Mouse (Mus musculus) splenic B cell, adult 2 months (primary cell): ENCODE measurements around the gene 2310022A10Rik.

ENCODE experiments used
- DNase-seq: peaks from one replicate; pipeline ENCODE4 v3.0.0-alpha.2; 2011; ENCODE audit warnings: low read depth, low spot score
- H3K27me3 ChIP-seq: 2 replicates; pipeline ENCODE4 v1.6.1; 2012; ENCODE audit warnings: mild to moderate bottlenecking, low read length, moderate library complexity, mixed read lengths; ENCODE audit not compliant: control insufficient read depth, poor library complexity, insufficient read depth, severe bottlenecking
- H3K36me3 ChIP-seq: 2 replicates; pipeline ENCODE4 v1.6.1; 2012; ENCODE audit warnings: mild to moderate bottlenecking, low read length, moderate library complexity, mixed read lengths; ENCODE audit not compliant: control insufficient read depth, poor library complexity, insufficient read depth, severe bottlenecking

The 2310022A10Rik gene

GRCm38 (mm10) chr7:27591266-27592216, 38.5 kb downstream of the 2310022A10Rik start, which contains the start of gene Akt2:
Gene Akt2 (plus strand): TSS chr7:27591552.
- no peaks in the 10 kb centered on the region for H3K27me3 ChIP-seq
- peak; percentile 98 for DNase-seq
- H3K36me3 ChIP-seq = no peaks in the 10 kb centered on the region

- H3K27me3 ChIP-seq = no peaks in the 10 kb centered on the region
- DNase-seq = peak; percentile 57
- no peaks in the 10 kb centered on the region for H3K36me3 ChIP-seq
These were observed 39.3 kb downstream of the 2310022A10Rik start for GRCm38 (mm10) chr7:27592217-27592929.

DNA sequence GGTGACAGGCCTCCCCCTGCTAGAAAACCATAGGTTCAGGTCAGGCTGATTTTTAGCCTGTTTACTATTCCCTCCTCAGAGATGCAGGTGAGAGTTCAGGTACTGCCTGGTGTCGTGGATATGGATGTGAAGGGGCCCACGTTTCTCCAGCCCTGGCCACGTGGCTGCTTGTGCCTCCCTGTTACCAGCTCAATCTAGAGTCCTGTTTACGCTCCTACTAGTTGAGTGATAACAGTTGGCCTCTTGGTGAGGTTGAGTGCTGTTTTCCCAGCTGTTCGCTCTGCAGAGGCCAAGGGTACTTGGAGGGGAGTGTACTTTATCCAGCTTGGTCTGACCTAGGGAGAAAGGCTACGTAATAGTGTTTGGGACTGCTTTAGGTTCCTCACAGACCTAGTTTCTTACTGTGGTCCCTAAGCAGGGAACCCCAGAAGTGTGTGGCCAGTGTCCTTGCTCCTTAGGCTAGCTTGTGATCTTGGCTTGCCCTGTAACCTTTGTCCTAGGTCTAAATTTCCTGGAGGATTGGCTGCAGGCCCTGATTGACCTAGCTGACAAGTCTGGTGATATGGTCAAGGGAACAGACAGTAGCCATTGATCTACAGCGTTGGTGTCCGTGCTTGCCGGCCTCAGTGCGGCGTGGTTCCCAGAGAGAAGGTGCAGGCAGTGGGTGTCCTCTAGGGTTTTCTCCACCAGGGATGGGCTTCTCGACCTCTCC, 40.1 kb downstream of the 2310022A10Rik start:
- no peaks in the 10 kb centered on the region for H3K36me3 ChIP-seq
- no peak for DNase-seq
- H3K27me3 ChIP-seq = no peaks in the 10 kb centered on the region

DNA sequence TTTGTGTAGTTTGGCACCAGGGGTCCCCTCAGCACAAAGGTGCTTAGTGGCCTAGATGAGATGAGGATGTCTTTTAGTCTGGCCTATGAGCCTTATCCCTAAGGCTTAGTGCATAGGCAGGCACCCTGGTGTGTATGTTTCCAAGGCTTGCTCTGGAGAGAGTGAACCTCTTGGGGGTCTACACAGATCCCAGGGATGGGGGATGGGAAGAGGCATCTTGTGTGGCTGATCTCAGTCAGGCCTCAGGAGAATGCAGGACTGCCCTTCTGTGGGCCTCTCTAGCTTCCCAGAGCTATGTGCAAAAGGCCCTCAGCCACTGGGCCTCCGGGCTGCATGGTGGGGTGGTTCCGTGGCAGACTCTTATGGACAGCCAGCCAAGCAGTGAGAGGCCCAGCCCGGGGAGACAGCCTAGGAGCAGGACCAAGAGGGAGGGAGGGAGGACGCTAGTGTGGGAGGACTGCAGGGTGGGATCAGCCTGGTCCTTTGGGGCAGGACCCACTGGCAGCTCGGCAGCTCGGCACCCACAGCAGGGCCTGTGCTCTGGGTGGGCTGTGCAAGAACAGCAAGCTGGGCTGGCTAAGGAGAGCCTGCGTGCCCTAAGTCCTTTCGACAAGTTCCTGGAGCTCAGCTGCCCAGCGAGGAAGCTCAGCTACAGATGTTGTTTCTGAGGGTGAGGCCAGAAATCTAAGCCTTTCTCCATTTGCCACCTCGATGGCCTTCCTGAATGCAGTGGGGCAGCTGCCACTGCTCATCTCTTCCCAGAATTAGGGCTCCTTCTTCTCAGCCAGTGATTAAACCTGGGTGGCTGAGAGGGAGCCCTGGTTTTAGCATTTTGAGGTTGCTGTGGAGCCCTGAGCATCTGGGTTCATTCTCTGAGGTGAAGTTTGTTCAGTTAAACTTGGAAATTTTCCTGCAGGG, 43.8 kb downstream of the 2310022A10Rik start:
- H3K27me3 ChIP-seq = no peaks in the 10 kb centered on the region
- no peak for DNase-seq
- no peaks in the 10 kb centered on the region for H3K36me3 ChIP-seq

DNA sequence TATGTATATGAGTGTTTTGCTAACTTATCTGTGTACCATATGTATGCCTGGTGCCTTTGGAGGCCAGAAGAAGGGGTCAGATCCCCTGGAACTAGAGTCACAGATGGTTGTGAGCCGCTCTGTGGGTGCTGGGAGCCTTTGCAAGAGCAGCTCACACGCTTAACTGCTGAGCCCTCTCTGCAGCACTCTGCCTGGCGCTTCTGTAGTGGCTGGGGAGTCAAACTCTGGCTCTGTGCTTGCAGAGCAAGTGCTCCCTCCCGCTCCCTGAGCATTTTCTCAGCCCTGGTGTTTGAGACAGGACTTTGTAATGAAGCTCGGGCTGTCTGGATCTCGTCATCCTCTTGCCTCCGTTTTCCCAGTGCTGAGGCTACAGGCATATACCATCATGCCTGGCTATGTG, 45.0 kb downstream of the 2310022A10Rik start:
- DNase-seq = no peak
- no peaks in the 10 kb centered on the region for H3K36me3 ChIP-seq
- H3K27me3 ChIP-seq = no peaks in the 10 kb centered on the region

GRCm38 (mm10) chr7:27601628-27602027, 48.6 kb downstream of the 2310022A10Rik start:
- H3K27me3 ChIP-seq = no peaks in the 10 kb centered on the region
- no peaks in the 10 kb centered on the region for H3K36me3 ChIP-seq
- no peak for DNase-seq

DNA sequence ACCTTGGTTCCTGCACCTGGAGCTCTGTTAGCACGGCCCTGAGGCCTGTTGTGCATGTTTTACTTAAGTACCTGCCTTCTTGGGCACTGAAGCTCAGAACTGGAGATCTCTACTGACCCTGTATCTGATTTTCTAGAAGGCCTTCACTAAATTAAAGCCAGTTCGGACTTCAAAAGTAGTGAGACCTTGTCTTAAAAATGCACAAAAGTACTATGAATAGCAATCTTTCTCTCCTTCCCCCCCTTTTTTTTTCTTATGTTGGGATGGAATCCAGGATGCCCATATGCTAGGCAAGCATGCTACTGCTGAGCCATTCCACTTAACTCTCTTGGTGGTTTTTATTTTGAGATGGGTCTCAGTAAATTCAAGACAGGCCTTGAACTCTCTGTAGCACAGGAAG, 49.1 kb downstream of the 2310022A10Rik start:
- Histone ChIP-seq H3K27me3 (no peaks in the 10 kb centered on the region), H3K36me3 (no peaks in the 10 kb centered on the region)
- no peak for DNase-seq

DNA sequence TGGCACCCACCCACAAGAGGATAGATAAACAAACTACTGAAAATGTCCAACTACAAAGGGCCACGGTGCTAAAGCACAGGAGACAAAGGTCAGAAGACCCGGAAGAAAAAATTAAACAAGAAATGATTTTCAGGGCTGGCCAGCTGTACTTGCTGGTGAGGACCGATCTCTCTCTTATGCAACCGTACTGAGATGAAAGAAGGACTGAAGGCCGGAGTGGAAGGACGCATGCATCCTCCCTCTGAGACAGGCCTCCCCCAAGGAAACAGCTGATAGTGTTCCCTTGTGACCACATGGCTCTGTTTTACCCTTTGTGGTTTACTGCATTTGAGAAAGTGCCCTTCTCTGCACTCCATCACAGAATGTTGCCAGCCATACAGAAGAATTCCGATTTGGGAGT, 49.8 kb downstream of the 2310022A10Rik start:
- Histone ChIP-seq H3K36me3 (no peaks in the 10 kb centered on the region), H3K27me3 (no peaks in the 10 kb centered on the region)
- no peak for DNase-seq

DNA sequence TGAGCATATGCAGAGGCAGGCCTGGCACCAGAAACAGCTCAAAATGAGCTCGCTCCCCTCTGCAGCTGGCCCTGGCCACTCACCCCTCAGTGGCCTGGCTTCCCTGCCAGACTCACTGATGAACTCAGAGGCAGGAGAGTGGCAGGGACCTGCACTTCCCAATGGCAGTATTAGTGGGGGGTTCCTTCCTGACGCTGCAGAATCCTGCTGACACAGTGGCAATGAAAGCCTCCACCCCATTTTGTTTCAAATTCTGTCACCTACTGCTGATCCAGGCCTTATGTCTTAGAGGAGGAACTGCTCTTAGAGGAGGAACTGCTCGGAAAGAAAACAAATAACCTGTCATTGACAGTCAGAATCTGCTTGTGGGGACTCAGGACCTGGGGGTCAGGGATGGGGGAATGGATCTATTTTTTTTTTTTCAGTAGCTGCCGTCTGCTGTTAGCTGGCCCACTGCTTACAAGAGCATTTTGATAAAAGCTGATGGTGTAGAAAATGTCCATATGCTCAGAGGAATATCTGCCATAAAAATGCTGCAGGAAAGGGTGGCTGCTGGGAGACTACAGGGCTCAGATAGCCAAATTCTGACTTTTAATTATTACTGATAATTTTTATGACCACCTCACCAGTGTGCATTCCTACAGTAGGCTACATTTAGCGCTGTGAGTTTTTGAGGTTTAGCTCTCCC, 51.8 kb downstream of the 2310022A10Rik start:
- no peaks in the 10 kb centered on the region; the same call in 1 of the 2 replicates for H3K36me3 ChIP-seq
- DNase-seq = no peak
- no peaks in the 10 kb centered on the region for H3K27me3 ChIP-seq

DNA sequence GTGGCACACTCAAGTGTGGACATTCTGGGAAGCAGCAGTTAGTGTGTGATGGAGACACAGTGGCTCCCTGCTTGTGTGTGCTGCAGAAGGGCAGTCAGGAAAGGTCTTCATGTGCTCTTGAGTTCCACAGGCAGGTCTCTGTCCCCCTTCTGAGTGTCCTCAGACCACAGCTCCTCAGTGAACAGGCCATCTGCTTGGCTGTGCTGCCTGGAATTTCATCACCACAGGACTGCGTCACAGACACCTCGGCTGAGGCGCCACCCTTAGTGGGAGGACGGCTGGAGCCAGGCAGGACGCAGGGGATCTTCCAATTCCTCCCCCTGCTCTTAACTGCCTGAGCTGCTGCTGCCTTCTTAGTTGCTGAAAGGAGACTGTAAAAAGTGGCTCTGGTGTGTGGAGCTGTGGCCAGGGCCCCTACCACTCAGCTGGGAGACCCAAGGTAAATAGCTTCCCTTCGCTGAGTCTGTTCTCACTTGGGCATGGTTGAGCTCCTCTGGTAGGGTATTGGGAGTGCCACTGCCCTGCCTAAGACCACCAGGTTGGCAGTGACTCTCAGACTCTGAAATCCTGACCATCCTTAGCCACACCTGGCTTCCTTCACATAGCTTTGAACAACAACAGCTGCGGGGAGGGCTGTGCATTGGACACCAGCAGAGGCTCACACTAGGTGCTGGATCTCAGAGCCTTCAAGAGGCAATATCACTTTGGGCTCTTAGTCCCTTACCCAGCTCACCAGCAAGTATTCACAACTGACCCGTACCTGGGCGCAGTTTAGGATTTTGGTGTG, 52.7 kb downstream of the 2310022A10Rik start:
- Histone ChIP-seq H3K36me3 (no peaks in the 10 kb centered on the region; the same call in 1 of the 2 replicates), H3K27me3 (no peaks in the 10 kb centered on the region)
- no peak for DNase-seq

DNA sequence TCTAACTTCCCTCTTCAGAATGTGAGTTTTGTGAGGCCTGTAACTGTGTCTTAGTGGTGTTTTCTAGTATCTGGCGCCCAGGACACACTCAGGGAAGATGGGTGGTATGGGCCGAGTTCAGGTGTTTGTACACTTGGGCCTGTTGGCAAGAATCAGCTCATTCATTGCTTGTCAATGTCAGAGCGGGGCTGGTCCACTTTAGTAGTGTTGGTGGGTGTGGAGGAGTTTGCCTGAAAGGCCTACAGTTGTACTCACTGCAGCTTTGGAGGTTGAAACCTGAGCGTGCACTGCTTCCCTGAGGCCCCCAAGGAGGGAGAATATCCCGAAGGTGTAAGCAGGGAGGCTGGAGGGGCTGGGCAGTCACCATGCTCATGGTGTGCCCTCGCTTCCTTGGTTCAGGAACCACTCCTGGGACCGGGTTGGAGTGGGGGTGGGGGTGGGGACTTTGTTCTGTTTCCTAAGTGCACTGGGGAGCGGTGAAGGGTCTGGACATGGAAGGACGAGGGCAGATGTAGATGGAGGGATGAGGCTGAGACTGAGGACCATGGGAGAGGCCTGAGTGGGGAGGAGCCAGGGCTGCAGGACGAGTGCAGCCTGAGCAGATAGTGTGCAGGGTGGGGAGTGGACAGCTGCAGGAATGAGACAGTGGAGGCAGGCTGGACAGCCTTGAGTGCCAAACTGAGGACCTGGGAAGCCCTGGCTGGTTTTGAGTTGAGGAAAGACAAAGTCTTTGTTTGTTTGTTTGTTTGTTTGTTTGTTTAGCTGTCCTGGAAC, 53.6 kb downstream of the 2310022A10Rik start:
- no peaks in the 10 kb centered on the region for H3K27me3 ChIP-seq
- H3K36me3 ChIP-seq = no peaks in the 10 kb centered on the region; the same call in 1 of the 2 replicates
- no peak for DNase-seq

GRCm38 (mm10) chr7:27607580-27607979, 54.5 kb downstream of the 2310022A10Rik start:
- DNase-seq = no peak
- Histone ChIP-seq H3K36me3 (no peaks in the 10 kb centered on the region; the same call in 1 of the 2 replicates), H3K27me3 (no peaks in the 10 kb centered on the region)
